Mouse (Mus musculus) liver, adult 2 months (tissue): Measurements from ENCODE around the gene Tubb5.

Experiments
- CTCF ChIP-seq: fragments of 200-500 bp; IDR thresholded peaks from 2 replicates; pipeline ENCODE4 v1.5.1; 2011; ENCODE audit warnings: low read depth, low read length, control low read depth
- POLR2A ChIP-seq: fragments of 200-500 bp; IDR thresholded peaks from 2 replicates; pipeline ENCODE4 v1.6.1; 2011; ENCODE audit warnings: low read length, control low read depth; ENCODE audit not compliant: insufficient read depth; ENCODE audit errors: extremely low read depth

GRCm38 (mm10) chr17:35882924-35883323 lies 44.8 kb upstream of the Tubb5 start:
- TF ChIP-seq POLR2A = no peak
- TF ChIP-seq CTCF = no peak
